ENCODE assay signal across 19 mouse cellular contexts in genomic region chr13:103150671-103151070, GRCm38 (mm10).
DNase-seq lines count a peak whose midpoint lies in the region; ATAC-seq and TF ChIP-seq lines count a peak whose summit lies in the region.
"Had no signal": no experiment of that assay in that cellular context is flagged by ENCODE, and none has a peak within 500 bp of the region (broad histone marks: within the 10 kb centered on the region; RNA-seq: fewer than 3 reads in every experiment).

No protein-coding gene starts in this region.

- no peak for TF ChIP-seq CTCF in lung, postnatal 0 days (IDR thresholded peaks at IDR 0.05)

- no peak overlapping the region for H3K27ac ChIP-seq in lung, postnatal 0 days (ENCODE audit: low read length)
- H3K27ac ChIP-seq: forebrain, embryonic 10.5 days; heart, embryonic 15.5 days; kidney, embryonic 15.5 days; midbrain, embryonic 10.5 days had no signal

- no peaks in the 10 kb centered on the region for H3K4me1 ChIP-seq in lung, postnatal 0 days (ENCODE audit: insufficient read depth, low read depth, low read length)
- H3K4me1 ChIP-seq: kidney, embryonic 15.5 days had no signal

- no peak overlapping the region for H3K9ac ChIP-seq in lung, postnatal 0 days (replicated peaks; ENCODE audit: low read depth)
- H3K9ac ChIP-seq: heart, embryonic 15.5 days; kidney, embryonic 15.5 days had no signal

- H3K27me3 ChIP-seq in lung, postnatal 0 days (replicated peaks; ENCODE audit: insufficient read depth, low read length), result no peaks in the 10 kb centered on the region
- H3K27me3 ChIP-seq: heart, embryonic 15.5 days; kidney, embryonic 15.5 days had no signal

- no peak overlapping the region for H3K4me2 ChIP-seq in lung, postnatal 0 days (replicated peaks; ENCODE audit: low read depth, low read length)
- H3K4me2 ChIP-seq: heart, embryonic 15.5 days; kidney, embryonic 15.5 days had no signal

- peak; percentile 34 for DNase-seq in heart, adult 11 months
- DNase-seq in heart, adult 18-20 months, result no peak
- peak; percentile 41 for DNase-seq in layer of hippocampus, adult 9-11 months
- DNase-seq in layer of hippocampus, postnatal 10 days (ENCODE audit: low spot score in 2 of 2), result no peak
- DNase-seq in brain, adult 2 months (ENCODE audit: low read depth, low spot score), result peak; percentile 91
- DNase-seq in left cerebral cortex, postnatal 25 days (ENCODE audit: low spot score in 2 of 2), result peak; percentile 62 to 93
- DNase-seq in cerebellum, postnatal 36 days, result no peak
- no peak for DNase-seq in lung, postnatal 0 days (ENCODE audit: low spot score)
- DNase-seq: adrenal gland, postnatal 10 days; cerebellum, adult 18-20 months; lung, adult 2 months; lung, postnatal 4 days; spleen, adult 18-20 months; thymus, adult 2 months had no signal

- no peaks in the 10 kb centered on the region for H3K9me3 ChIP-seq in lung, postnatal 0 days (ENCODE audit: low read length)
- H3K9me3 ChIP-seq: forebrain, embryonic 10.5 days; heart, embryonic 15.5 days; kidney, embryonic 15.5 days; midbrain, embryonic 10.5 days had no signal

- ATAC-seq in lung, postnatal 0 days, result no peak
- ATAC-seq: intestine, embryonic 16.5 days had no signal

- no peaks in the 10 kb centered on the region for H3K36me3 ChIP-seq in lung, postnatal 0 days (ENCODE audit: insufficient read depth, low read length)
- H3K36me3 ChIP-seq: forebrain, embryonic 10.5 days; heart, embryonic 15.5 days; kidney, embryonic 15.5 days; midbrain, embryonic 10.5 days had no signal

- intact Hi-C loops in left cerebral cortex, postnatal 25 days (cut with DNase I), result loop anchor here (1.0 kb wide), 1 partner anchor 48 kb away; no protein-coding TSS in a partner anchor

- 78% methylated on average over 4 of the region's 4 CpGs for WGBS in lung, postnatal 0 days

- TF ChIP-seq EP300 in lung, postnatal 0 days (IDR thresholded peaks at IDR 0.05), result no peak

- H3K4me3 ChIP-seq in lung, postnatal 0 days (ENCODE audit: low read depth, low read length), result no peak overlapping the region
- H3K4me3 ChIP-seq: forebrain, embryonic 10.5 days; heart, embryonic 15.5 days; kidney, embryonic 15.5 days; midbrain, embryonic 10.5 days had no signal

Comparison
In these comparisons a context has a peak if more than half of its experiments do, and no peak if none do; other contexts are left out.
1. DNase-seq: peak in heart, adult 11 months (single experiment), layer of hippocampus, adult 9-11 months (single experiment), brain, adult 2 months (single experiment) and left cerebral cortex, postnatal 25 days (2 of 2); none in heart, adult 18-20 months (0 of 2), layer of hippocampus, postnatal 10 days (0 of 2), cerebellum, postnatal 36 days (0 of 2) and lung, postnatal 0 days (single experiment).